Mouse (Mus musculus) kidney, postnatal 4 days (tissue): Measurements from ENCODE around the gene Itsn2.
A peak's percentile ranks its signal among the peaks of the same experiment; 100 is the strongest.
"Not testable (repeated sequence)": the region's sequence is repeated elsewhere in the genome, so short reads cannot be mapped to it uniquely, and the experiment has no call there.

Experiments
- DNase-seq, 2 experiments: peaks; one replicate each; pipeline ENCODE4 v3.0.0; 2021; ENCODE audit warnings: mixed read lengths in 2 of 2

Gene Itsn2

DNA sequence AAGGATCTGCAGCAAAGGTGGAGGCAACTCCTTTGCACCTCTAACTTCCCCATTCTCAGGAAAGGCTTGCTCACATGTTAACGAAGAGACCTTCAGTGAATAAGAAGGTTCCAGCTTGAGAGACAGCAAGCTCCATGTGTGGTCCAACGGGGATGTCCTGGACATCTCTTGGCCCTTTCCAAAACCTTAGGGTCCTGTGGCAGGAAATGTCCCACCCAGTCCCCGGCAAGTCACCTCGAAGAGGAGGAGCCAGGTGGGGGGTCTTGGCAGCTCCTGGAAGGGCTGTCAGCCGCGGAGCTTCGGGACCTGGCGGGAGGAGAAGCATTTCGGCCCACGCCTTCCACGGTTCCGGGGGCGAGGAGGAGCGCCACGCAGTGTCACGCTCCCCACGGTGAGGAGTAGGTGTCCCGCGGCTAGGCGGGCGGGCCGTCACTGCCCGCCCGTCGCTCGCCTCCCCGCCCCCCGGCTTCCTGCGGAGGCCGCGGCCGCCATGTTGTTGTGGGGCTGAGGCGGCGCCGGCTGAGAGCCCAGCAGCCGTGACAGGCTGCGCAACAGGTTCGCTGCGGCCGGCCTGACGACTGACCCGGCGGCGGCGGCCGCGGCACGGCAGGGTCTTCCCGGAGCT is at the start of gene Itsn2, which contains the start of gene Gm3625:
TSS of gene Itsn2 (plus strand) at position 98 of the 625 bp plus-strand sequence.
TSS of gene Gm3625 (minus strand) at position 387 of the 625 bp plus-strand sequence.
- DNase-seq: peak; percentile 82 to 89

- no peak for DNase-seq
These were observed 48.0 kb upstream of the Itsn2 start for GRCm38 (mm10) chr12:4544400-4544919.

- DNase-seq: no peak
These were observed 47.0 kb upstream of the Itsn2 start for GRCm38 (mm10) chr12:4545425-4545824.

- DNase-seq: peak; percentile 76 to 84
These were observed 45.9 kb upstream of the Itsn2 start for GRCm38 (mm10) chr12:4546491-4546890.

DNA sequence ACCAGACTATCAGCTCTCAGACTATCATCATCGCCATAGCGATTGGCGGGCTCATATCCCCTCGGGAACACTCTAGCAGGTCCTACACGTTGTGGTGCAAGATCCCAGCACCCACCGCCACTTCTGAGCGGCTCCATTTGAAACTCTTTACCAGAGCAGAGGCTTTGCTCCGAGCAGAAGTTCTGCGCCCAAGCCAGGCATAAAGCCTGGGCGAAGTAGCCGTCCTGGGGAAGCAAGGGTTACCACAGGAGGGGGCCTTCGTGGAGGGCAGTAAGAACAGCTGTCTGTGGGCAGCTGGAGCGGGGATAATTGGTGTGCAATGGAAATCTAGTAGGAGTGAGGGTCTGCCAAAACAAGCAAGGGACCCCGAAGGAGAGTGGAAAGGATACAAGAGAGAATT is 44.9 kb upstream of the Itsn2 start:
- DNase-seq: peak; percentile 14 to 29

GRCm38 (mm10) chr12:4548053-4549013 is 44.1 kb upstream of the Itsn2 start:
- DNase-seq: peak; percentile 82 to 87

- not testable (repeated sequence) for DNase-seq
These were observed 38.7 kb upstream of the Itsn2 start for GRCm38 (mm10) chr12:4553704-4554103.

GRCm38 (mm10) chr12:4555451-4555850 is 37.0 kb upstream of the Itsn2 start:
- no peak for DNase-seq

GRCm38 (mm10) chr12:4556891-4557290 is 35.5 kb upstream of the Itsn2 start:
- no peak for DNase-seq

- DNase-seq: peak; percentile 26 to 45
These were observed 35.0 kb upstream of the Itsn2 start for GRCm38 (mm10) chr12:4557436-4557835.

GRCm38 (mm10) chr12:4558013-4558412 is 34.4 kb upstream of the Itsn2 start:
- DNase-seq: no peak

- peak; percentile 54 to 64 for DNase-seq
These were observed 33.8 kb upstream of the Itsn2 start for GRCm38 (mm10) chr12:4558475-4559279.

DNA sequence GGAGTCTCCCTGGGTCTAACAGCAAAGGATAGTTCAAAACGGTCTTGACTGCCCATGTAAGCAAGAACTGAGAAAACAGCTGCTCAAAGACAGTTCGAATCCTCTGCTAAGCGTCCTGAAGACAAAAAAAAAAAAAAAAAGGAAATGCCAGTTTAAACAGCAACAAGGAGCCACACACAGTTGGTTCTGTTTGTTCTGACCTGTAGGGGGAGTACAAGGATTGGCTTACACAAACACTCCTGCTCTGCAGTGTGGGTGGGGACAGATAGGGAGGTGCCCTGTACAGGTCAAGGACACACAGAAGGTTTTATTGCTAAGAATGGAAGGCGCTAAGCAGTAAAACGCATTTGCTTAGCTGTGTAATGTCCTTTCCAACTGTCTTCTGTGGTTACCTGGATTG is 20.6 kb upstream of the Itsn2 start:
- DNase-seq: peak; percentile 14 to 39

DNA sequence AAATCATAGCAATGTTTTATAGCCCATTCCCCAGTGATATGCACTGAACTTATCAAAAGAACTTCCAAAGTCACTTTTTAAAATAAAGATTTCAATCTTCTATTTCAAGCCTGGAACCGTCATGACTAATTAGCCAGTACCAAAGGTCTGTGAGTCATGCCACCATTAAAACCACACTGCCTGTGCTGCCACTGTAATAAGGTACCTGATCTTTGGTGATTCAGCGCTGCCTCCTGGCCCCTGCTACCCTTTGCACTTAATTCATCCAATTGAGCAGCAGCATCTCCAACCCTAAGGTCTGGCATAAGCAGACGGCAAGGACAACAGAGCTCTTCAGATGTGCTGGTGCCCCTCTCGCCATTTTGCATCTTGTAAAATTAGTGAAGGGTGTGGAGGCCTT is 18.4 kb upstream of the Itsn2 start:
- DNase-seq: no peak

GRCm38 (mm10) chr12:4582326-4582725 is 10.1 kb upstream of the Itsn2 start:
- DNase-seq: no peak

DNA sequence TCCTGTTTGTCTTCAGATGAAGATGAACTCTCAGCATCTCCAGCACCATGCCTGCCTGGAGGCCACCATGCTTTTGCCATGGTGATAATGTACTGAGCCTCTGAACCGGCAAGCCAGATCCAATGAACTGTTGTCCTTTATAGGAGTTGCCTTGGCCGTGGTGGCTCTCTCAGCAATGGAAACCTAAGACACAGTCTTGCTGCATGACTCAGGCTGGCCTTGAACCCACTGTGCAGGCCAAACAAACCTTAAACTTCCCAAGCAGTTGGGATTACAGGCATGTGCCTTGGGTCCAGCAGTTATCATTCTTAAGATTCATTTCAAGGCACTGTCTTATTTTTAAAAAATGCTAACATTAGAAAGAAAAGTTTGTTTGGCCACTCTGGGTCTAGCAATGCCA is 4.6 kb upstream of the Itsn2 start:
- DNase-seq: no peak

DNA sequence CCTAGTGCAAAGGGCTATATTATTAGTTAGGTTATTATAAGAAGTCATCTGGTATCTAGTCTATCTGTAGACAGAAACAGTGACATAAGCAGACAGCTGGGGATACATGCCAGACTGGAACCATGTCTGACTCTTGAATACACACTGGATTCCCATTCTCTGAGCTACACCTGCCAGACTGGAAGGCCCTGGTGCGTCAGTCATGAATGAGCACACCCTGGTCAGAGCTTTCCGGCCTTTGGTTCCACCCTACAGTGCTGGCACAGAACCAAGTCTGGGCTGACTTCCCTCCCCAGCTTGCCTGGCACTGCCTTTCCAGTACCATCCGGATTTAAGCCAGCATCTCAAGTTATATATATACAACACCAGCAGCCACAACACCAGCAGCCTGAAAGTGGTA is 3.8 kb upstream of the Itsn2 start:
- DNase-seq: peak; percentile 71 to 82

- DNase-seq: no peak
These were observed 413 bp upstream of the Itsn2 start for GRCm38 (mm10) chr12:4592025-4592424.

- DNase-seq: peak; percentile 59 to 78
These were observed 910 bp downstream of the Itsn2 start for GRCm38 (mm10) chr12:4593166-4593929.

DNA sequence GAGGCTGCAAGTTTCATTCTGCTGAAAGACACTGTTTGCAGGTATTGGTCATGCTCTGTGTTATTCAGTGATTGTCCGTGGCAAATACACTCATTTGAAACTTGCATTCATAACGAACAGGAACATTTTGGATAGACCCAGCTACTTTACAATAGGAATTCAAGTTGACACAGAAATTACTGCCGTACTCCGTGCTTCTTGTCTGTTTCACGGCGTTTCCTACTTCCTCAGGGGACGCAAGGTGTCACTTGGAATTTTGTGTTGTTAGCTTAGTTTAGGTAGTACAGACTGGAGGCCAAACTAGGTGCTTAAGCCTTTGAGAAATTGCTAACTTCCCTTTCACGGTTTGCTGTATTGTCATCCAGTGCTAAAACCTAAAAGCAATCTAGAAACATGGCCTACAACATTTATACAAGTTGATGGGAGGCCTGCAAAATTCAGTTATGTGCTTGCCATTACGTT is 1.5 kb downstream of the Itsn2 start:
- DNase-seq: no peak

DNA sequence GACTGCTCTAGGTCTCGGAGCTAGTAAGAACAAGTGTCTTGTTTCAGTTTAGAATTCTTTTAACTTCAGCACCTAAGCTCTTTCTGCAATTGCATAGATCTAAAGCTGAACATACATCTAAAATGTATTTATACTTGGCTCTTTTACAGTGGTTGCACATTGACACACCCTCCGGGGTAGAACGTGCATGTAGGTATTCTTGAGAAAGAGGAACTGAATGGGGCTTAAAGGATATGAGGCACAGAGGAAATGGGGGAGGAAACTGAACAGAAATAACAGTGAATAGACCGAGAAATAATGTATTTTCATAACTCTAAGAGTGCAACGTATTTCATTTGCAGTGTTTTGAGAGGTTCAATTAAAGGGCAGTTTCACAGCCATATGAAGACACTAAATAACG is 2.6 kb downstream of the Itsn2 start:
- DNase-seq: no peak
